Mouse (Mus musculus) Muller cell, postnatal 12 days (primary cell): ENCODE data around the gene Nfatc3.

Source experiments
- DNase-seq: peaks from one replicate; pipeline ENCODE4 v3.0.0-alpha.2; 2015; ENCODE audit errors: inconsistent ontology term

Nfatc3 gene

GRCm38 (mm10) chr8:106146014-106146413 lies 87.4 kb downstream of the Nfatc3 start:
- no peak for DNase-seq

- DNase-seq = no peak
These were observed 89.4 kb downstream of the Nfatc3 start for GRCm38 (mm10) chr8:106147868-106148565.

DNA sequence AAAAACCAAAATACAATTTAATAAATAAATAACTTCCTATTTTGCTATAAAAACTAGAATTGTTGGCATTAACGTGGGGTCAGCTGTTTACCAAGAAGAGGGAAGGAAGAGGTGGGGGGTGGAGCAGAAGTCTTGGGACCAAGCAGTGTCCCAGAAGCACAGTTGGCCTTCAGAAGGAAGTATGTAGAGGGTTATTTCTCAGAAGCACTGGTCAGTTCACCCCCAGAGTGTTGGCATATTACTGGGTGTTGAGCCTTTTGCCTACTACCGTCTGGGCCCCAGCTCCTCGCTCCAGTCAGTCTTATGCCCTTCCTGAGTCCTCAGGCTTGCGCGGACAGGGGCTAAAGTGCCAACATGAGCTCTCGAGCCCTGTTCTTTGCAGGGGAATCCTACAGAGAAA lies 90.4 kb downstream of the Nfatc3 start:
- DNase-seq = no peak

- peak; percentile 96 for DNase-seq
These were observed 91.4 kb downstream of the Nfatc3 start, which contains the start of gene Pla2g15 for GRCm38 (mm10) chr8:106149801-106150652. Gene Pla2g15, plus strand, starts transcription at chr8:106150399.

DNA sequence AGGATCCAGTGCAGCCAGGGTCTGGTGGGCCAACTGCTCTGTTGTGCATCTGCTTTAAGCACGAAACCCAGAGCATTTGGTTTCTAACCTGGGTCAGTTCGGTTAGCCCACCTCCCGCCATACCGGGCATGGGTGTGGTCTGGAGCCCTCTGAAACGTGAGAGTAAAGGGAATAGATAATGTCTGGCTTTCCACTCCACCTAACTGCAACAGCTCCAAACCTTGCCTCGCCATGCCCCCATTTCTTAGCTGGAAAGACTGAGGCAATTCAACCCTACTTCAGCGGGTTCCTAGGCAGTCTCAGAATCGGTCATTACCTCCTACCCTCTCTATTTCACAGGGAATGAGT lies 92.0 kb downstream of the Nfatc3 start:
- DNase-seq = no peak

DNA sequence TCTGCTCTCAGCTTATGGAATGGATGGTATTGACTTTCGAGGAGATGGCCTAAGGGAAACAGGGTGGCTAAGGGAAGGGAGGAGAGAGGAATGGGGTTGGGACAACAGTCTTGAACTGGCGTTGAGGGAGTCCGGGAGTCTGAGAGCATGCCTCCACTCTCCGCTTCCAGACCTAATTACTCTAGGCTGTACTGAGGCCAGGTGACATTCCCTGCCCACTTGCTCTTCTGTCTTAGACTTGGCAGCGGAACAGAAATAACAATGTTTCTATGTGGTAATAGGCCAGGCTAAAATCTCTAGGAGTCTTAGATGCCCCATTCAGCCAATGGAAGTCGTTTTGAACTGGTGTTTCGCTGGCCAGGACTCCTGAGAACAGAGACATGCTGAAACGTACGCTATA lies 92.4 kb downstream of the Nfatc3 start:
- peak; percentile 20 for DNase-seq

DNA sequence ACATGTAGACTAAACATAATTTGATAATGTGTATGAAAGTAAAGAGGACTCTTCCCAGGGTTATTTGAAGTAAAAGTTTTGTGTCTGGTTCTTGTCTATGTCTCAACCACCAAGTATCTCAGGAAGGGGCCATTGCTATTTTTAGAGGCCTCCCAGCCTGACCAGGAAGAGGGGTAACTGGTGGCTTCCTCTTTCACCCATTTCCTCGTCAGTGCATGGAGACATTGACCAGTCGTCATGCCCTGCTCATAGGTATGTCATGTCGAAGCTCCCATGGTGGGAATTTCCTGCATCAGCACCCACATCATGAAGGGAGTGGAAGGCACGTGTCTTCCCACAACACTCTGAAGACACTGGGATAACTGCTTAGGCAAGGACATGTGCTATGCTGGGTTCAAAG lies 94.2 kb downstream of the Nfatc3 start:
- no peak for DNase-seq

- DNase-seq = no peak
These were observed 98.8 kb downstream of the Nfatc3 start for GRCm38 (mm10) chr8:106157419-106157818.

DNA sequence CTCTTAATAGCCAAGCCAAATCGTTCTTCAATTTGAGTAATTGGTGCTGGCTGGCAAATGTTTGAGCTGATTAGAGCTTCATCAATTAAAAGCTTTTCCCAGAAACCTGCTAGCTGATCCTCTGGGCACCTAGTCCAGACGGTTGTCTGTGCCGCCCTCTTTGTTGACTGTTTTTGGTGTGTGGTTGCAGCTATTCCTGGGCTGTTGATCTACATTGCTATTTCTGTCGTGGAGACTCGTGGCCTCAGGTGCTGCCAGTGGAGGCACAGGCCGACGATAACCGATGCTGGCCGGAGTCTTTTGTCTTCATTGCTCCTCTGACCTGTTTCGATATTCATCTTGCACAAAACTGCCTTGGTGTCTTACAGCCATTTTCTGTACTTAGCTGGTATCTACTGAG lies 99.7 kb downstream of the Nfatc3 start:
- no peak for DNase-seq

DNA sequence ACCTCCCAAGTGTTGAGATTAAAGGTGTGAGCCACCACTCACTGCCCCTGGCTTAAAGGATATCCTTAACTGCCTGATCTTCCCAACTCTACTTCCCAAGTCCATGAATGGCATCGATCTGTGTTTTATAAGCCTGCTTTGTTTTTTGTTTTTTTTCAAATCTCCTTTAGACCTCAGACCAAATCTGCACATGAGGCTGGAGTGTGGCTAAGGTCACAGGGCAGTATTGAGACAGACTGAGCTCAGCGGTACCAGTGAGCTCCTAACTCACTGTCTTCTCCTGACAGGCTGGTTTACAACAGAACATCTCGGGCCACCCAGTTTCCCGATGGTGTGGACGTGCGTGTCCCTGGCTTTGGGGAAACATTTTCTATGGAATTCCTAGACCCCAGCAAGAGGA lies 101.2 kb downstream of the Nfatc3 start:
- no peak for DNase-seq

DNA sequence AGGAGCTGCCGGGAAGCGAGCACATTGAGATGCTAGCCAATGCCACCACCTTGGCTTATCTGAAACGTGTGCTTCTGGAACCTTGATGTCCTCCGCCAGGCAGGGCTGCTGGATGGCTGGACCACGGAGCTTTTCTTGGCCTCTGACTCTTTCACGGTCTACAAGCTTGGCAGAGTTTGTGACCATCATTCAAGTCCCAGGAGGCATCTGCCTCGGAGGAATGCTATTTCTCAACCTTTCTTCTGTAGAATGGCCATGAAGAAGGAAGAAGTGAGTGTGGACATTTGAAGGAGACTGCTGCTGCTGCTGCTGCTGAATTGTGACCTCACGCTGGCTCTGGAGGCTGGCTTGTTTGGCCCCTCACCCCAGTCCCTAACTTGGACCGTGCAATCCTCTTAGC lies 104.6 kb downstream of the Nfatc3 start:
- no peak for DNase-seq

DNA sequence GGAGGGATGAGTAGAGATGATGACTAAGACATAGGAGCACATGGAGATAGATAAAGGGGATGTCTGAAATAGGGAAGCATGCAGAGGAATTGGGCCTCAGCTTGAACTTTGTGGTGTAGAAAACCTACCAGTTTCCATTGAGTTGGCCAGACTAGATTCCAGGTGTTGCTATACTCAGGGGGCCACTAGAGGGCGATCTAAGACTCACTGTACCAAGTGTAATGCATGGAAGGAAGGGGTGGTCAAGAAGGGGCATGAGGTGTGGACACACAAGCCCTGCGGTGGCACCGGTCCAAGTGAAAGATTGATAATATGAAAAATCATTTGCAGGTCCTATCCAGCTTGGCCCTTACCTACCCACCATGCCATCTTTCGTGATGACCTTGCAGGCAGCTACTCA lies 106.8 kb downstream of the Nfatc3 start:
- peak; percentile 53 for DNase-seq

DNA sequence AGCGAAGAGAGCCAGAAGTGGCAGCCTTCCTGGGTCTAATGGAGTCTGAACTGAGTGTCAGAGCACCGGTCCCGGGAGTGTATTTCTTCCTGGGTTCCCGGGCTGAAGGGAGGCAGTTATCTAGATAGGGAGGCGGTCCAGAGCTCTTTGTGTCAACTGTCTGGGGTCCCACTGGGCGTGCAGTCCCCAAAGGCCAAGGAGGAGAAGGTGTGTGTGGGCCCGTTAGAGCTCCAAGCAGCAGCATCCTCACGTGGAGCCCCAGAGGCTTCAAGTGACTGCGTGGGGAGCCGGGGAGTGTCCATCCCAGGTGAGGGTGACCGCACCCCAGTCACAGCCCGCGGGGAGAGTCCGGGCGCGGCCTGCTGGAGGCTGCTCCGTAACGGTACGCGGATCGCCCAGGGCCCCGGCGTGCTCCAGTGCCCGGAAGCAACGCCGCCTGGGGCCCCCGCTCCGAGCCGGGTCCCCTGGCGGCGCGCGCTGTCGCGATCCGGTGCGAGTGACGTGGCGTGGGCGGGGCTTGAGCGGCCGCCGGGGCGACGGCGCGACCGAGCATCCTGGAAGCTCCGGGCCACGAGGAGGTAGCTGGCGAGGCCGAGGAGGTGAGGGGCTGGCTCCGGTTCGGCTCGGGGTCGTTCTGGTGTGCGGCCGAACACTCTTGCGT lies 109.8 kb downstream of the Nfatc3 start, which contains the start of gene Slc7a6:
Gene Slc7a6, plus strand, starts transcription at position 502 of the 661 bp plus-strand sequence.
- peak; percentile 91 for DNase-seq

GRCm38 (mm10) chr8:106169017-106169933 lies 110.6 kb downstream of the Nfatc3 start:
- peak; percentile 64 for DNase-seq

DNA sequence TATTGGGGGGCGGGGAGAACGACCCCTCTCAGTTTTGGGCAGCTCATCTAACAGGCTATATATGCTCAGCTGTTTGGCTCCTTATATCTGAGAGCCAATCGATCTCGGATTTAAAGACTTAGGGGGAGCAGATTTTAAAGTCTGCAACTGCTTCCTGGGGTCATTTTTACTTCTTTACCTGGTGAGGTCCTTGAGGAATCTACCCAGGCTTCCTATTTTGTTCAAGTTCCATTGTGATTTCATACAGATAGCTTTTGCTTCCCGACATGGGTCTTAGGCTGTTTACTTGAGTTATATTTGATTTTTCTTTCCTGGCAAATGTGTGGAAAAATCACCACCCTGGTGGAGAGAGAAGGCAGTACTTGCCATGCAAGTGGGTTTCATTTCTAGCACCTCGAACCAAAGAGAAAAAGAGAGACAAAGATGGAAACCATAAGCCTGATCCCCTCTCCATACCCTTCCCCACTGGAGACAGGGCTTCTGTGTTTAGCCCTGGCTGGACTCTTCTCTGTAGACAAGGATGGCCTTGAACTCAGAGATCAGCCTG lies 111.4 kb downstream of the Nfatc3 start:
- no peak for DNase-seq

DNA sequence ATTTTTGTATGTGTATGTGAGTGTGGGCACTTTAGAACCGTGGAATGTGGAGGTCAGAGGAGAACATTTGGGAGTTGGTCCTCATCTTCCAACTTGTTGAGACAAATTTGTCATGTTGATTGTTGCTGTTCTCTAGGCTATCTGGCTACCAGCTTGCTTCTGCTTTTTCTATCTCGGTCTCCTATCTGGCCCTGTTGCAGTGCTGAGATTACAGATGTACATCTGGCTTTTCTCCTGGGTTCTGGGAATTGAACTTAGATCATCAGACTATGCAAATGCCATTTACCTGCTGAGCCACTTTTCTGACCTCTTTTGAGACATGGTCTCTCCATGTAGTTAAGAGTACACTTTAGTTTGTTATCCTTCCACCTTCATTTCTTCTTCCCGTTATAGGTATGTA lies 114.9 kb downstream of the Nfatc3 start:
- DNase-seq = no peak

- DNase-seq = no peak
These were observed 118.3 kb downstream of the Nfatc3 start for GRCm38 (mm10) chr8:106176891-106177290.

GRCm38 (mm10) chr8:106177594-106177993 lies 119.0 kb downstream of the Nfatc3 start:
- no peak for DNase-seq

GRCm38 (mm10) chr8:106178428-106178827 lies 119.8 kb downstream of the Nfatc3 start:
- DNase-seq = no peak
